In the genomic region with DNA sequence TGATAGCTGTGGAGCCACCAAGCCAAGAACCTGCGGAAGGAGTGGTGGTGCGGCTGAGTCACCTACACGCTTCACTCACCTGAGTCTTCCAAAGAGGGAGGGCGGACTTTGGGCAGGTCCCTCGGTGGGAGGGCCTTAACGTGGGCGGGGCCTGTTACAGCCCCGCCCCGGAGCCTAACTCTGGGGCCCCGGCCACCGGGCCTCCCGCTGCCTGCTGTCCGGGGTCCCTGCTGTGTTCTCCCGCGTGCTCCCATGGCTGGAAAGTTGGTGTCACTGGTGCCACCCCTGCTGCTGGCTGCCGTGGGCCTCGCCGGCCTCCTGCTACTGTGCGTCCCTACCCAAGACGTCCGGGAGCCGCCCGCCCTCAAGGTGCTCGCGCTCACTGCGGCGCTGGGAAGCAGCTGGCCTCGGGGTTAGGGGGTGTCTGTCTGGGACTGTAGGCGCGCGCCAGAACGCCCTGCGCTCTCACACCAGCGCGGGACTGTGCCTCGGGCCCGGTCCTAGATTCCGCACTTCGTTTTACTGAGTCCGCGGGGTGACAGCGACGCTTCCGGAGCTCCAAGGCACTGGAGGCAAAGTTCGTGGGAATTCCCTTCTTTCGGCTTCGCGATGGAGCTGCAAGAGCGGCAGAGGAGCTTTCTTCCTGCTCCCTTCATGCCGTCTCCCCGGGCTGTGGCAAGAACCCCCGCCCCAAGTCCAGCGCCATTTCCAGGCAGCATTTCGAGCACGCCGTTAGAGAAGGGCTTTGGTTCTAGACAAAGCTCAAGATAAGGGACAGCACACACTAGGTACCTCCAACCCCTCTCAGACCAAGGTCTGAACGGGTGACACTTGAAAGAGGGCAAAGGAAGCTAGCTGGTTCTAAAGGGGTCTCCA, we compare ENCODE assay signal across 9 mouse cellular contexts. TPM values are rescaled to one million over a fixed set of nuclear protein-coding genes. Genes with fewer than 3 reads are reported as not detected.
DNase-seq lines count a peak whose midpoint lies in the region; ATAC-seq lines count a peak whose summit lies in the region.
"Had no signal": no experiment of that assay in that cellular context is flagged by ENCODE, and none has a peak within 500 bp of the region (broad histone marks: within the 10 kb centered on the region; RNA-seq: fewer than 3 reads in every experiment).

Gene Entpd2, plus strand, starts transcription at position 154 of the 876 bp plus-strand sequence.

- peak within 1 kb of the TSS; percentile 29; the same call in 1 of the 2 replicates for H3K9ac ChIP-seq in forebrain, embryonic 12.5 days

- no peak within 1 kb of the TSS for H3K27ac ChIP-seq in forebrain, embryonic 12.5 days

- WGBS in forebrain, embryonic 12.5 days, result 1% methylated on average over 56 of the region's 57 CpGs

- peak within 1 kb of the TSS; percentile 37 for H3K4me3 ChIP-seq in forebrain, embryonic 12.5 days (replicated peaks)

- H3K4me2 ChIP-seq in forebrain, embryonic 12.5 days, result peak within 1 kb of the TSS; percentile 64

- ATAC-seq in forebrain, embryonic 12.5 days (ENCODE audit: low FRiP score), result peak; percentile 23; the same call in 1 of the 2 replicates
- peak; percentile 34; the same call in 1 of the 2 replicates for ATAC-seq in megakaryocyte-erythroid progenitor cell, adult 5-6 weeks (replicated peaks; ENCODE audit: low FRiP score, low TSS enrichment, poor library complexity, severe bottlenecking)

- peak; percentile 33 to 75 for DNase-seq in adrenal gland, adult (ENCODE audit: inconsistent age in 2 of 2, low spot score in 1 of 2)
- no peak for DNase-seq in adrenal gland, adult 8-10 months
- DNase-seq in ZHBTc4 (ENCODE audit: low read depth, low spot score), result peak; percentile 66
- DNase-seq in heart, postnatal 4 days, result peak; percentile 49
- no peak for DNase-seq in layer of hippocampus, postnatal 14 days (ENCODE audit: low spot score in 2 of 2)
- peak; percentile 52 for DNase-seq in urinary bladder, postnatal 25 days (ENCODE audit: low spot score)

- H3K27me3 ChIP-seq in forebrain, embryonic 12.5 days, result peaks cover 75% of the 10 kb centered on the region

- no peaks in the 10 kb centered on the region for H3K36me3 ChIP-seq in forebrain, embryonic 12.5 days (replicated peaks)

- H3K9me3 ChIP-seq in forebrain, embryonic 12.5 days, result no peaks in the 10 kb centered on the region

- H3K4me1 ChIP-seq in forebrain, embryonic 12.5 days, result peaks cover 21% of the 10 kb centered on the region

RNA-seq across cellular contexts. Expression of gene Entpd2, which starts in this region (rescaled TPM):
- total RNA-seq in adrenal gland, adult 8-10 months (2022), result 1 to 10 TPM; 3.1 to 9.7 (median 5.1) TPM
- polyA plus RNA-seq in forebrain, embryonic 12.5 days (2016; fragmentation: Nextera tagmentation; extraction: Ambion mirVana), result 0.22 TPM in 1 of 2 replicates, not detected in the other
- 1 to 10 TPM; 5.7 to 8.5 TPM for total RNA-seq in heart, postnatal 4 days (2021)
- total RNA-seq in layer of hippocampus, postnatal 14 days (2021), result 10 to 100 TPM; 22.3 to 23.4 TPM
- not detected in 2 replicates for total RNA-seq in megakaryocyte-erythroid progenitor cell, adult 5-6 weeks (2014; fragmentation: Nextera tagmentation)
- not detected in 2 replicates for total RNA-seq in megakaryocyte-erythroid progenitor cell, adult 5-6 weeks (2017)
- total RNA-seq: hematopoietic stem cell, adult 5-6 weeks had no signal

Comparison
In these comparisons a context has a peak if more than half of its experiments do, and no peak if none do; other contexts are left out.
1. RNA of gene Entpd2 (total RNA-seq): 22.3 to 23.4 TPM in layer of hippocampus, postnatal 14 days, 5.7 to 8.5 TPM in heart, postnatal 4 days and 3.1 to 9.7 TPM in adrenal gland, adult 8-10 months; not detected in megakaryocyte-erythroid progenitor cell, adult 5-6 weeks; every median in the first group is over 4 times any median in the second.
2. DNase-seq: peak in adrenal gland, adult (2 of 2), ZHBTc4 (single experiment), heart, postnatal 4 days (single experiment) and urinary bladder, postnatal 25 days (single experiment); none in adrenal gland, adult 8-10 months (single experiment) and layer of hippocampus, postnatal 14 days (0 of 2).
3. Peak in ATAC-seq, H3K4me3 ChIP-seq, H3K9ac ChIP-seq and H3K4me2 ChIP-seq in forebrain, embryonic 12.5 days; RNA of the gene not detected or under 1 TPM.
4. Peak in ATAC-seq in megakaryocyte-erythroid progenitor cell, adult 5-6 weeks; RNA of the gene not detected or under 1 TPM.